In genomic region chr13:34062466-34062865, GRCm38 (mm10) we compare ENCODE assay signal across 21 mouse cellular contexts. TPM values are rescaled to one million over a fixed set of nuclear protein-coding genes. Genes with fewer than 3 reads are reported as not detected.
DNase-seq lines count a peak whose midpoint lies in the region; ATAC-seq and TF ChIP-seq lines count a peak whose summit lies in the region.
"Had no signal": no experiment of that assay in that cellular context is flagged by ENCODE, and none has a peak within 500 bp of the region (broad histone marks: within the 10 kb centered on the region; RNA-seq: fewer than 3 reads in every experiment).

No protein-coding gene starts in this region.

- 78% methylated on average over 10 of the region's 10 CpGs for WGBS in lung, embryonic 14.5 days
- 88% methylated on average over 10 of the region's 10 CpGs for WGBS in midbrain, embryonic 11.5 days
- WGBS in midbrain, embryonic 14.5 days: 92% methylated on average over 10 of the region's 10 CpGs
- 72% methylated on average over 10 of the region's 10 CpGs for WGBS in stomach, postnatal 0 days

- DNase-seq in lung, embryonic 14.5 days: peak; percentile 16
- no peak for DNase-seq in lung, postnatal 14 days
- DNase-seq in midbrain, embryonic 11.5 days (ENCODE audit: low spot score, missing footprints): peak; percentile 70
- no peak for DNase-seq in midbrain, embryonic 14.5 days
- peak; percentile 45 for DNase-seq in ZHBTc4 (ENCODE audit: low read depth, low spot score)
- peak; percentile 40 for DNase-seq in stomach, postnatal 0 days (ENCODE audit: low spot score)
- no peak for DNase-seq in retina, postnatal 1 day
- DNase-seq: adrenal gland, adult 2 months; adrenal gland, postnatal 25 days; cerebellum, adult 2 months; gastrocnemius, postnatal 14 days; heart, adult 2 months; heart, postnatal 14 days had no signal

- no peaks in the 10 kb centered on the region for H3K9me3 ChIP-seq in lung, embryonic 14.5 days (ENCODE audit: low read depth, low read length)
- H3K9me3 ChIP-seq in midbrain, embryonic 11.5 days (ENCODE audit: control insufficient read depth, low read length): no peaks in the 10 kb centered on the region; the same call in 1 of the 2 replicates
- no peaks in the 10 kb centered on the region for H3K9me3 ChIP-seq in midbrain, embryonic 14.5 days (ENCODE audit: control insufficient read depth, low read length)
- no peaks in the 10 kb centered on the region for H3K9me3 ChIP-seq in stomach, postnatal 0 days (ENCODE audit: control insufficient read depth, low read length)
- H3K9me3 ChIP-seq: embryonic facial prominence, embryonic 10.5 days; forebrain, embryonic 15.5 days; G1E; heart, embryonic 15.5 days had no signal

- no peak overlapping the region for H3K4me2 ChIP-seq in lung, embryonic 14.5 days
- H3K4me2 ChIP-seq in midbrain, embryonic 11.5 days: no peak overlapping the region
- no peak overlapping the region for H3K4me2 ChIP-seq in midbrain, embryonic 14.5 days (ENCODE audit: low read length)
- no peak overlapping the region for H3K4me2 ChIP-seq in stomach, postnatal 0 days (replicated peaks; ENCODE audit: low read depth)
- H3K4me2 ChIP-seq: forebrain, embryonic 15.5 days; heart, embryonic 11.5 days; heart, embryonic 15.5 days; hindbrain, embryonic 14.5 days had no signal

- H3K27me3 ChIP-seq in lung, embryonic 14.5 days (ENCODE audit: insufficient read depth, low read length): no peaks in the 10 kb centered on the region
- no peaks in the 10 kb centered on the region for H3K27me3 ChIP-seq in midbrain, embryonic 11.5 days (ENCODE audit: control insufficient read depth, insufficient read depth, low read length)
- no peaks in the 10 kb centered on the region for H3K27me3 ChIP-seq in midbrain, embryonic 14.5 days (ENCODE audit: control insufficient read depth, insufficient read depth, low read length)
- H3K27me3 ChIP-seq in stomach, postnatal 0 days (ENCODE audit: control insufficient read depth, insufficient read depth, low read length): no peaks in the 10 kb centered on the region
- H3K27me3 ChIP-seq: forebrain, embryonic 15.5 days; heart, embryonic 15.5 days had no signal

- no peak overlapping the region for H3K4me3 ChIP-seq in lung, embryonic 14.5 days (ENCODE audit: low read depth, low read length)
- H3K4me3 ChIP-seq in midbrain, embryonic 11.5 days (ENCODE audit: low read depth, low read length): no peak overlapping the region
- H3K4me3 ChIP-seq in midbrain, embryonic 14.5 days (replicated peaks; ENCODE audit: low read depth, low read length): no peak overlapping the region
- H3K4me3 ChIP-seq in stomach, postnatal 0 days (ENCODE audit: low read depth, low read length): no peak overlapping the region
- H3K4me3 ChIP-seq: embryonic facial prominence, embryonic 10.5 days; forebrain, embryonic 15.5 days; heart, adult 2 months; heart, embryonic 15.5 days; hindbrain, embryonic 10.5 days had no signal

- no peak for TF ChIP-seq EP300 in stomach, postnatal 0 days (optimal IDR thresholded peaks at IDR 0.05)

- ATAC-seq in lung, embryonic 14.5 days (ENCODE audit: insufficient read depth): no peak
- ATAC-seq in midbrain, embryonic 11.5 days (ENCODE audit: low FRiP score): no peak
- no peak for ATAC-seq in midbrain, embryonic 14.5 days (ENCODE audit: low FRiP score, low TSS enrichment)
- ATAC-seq in stomach, postnatal 0 days (ENCODE audit: low FRiP score, low TSS enrichment): 0 out of 2 replicates have a peak, but pooled peaks have one; percentile 38
- ATAC-seq in cerebellum, adult (ENCODE audit: insufficient number of reproducible peaks, low FRiP score, low TSS enrichment): no peak
- ATAC-seq: forebrain, embryonic 15.5 days had no signal

- TF ChIP-seq CTCF in lung, embryonic 14.5 days (IDR thresholded peaks at IDR 0.05; ENCODE audit: low read depth): no peak
- TF ChIP-seq CTCF in stomach, postnatal 0 days (IDR thresholded peaks at IDR 0.05; ENCODE audit: low read depth): no peak

- no peak overlapping the region for H3K9ac ChIP-seq in lung, embryonic 14.5 days
- H3K9ac ChIP-seq in midbrain, embryonic 11.5 days (ENCODE audit: low read length): no peak overlapping the region
- no peak overlapping the region for H3K9ac ChIP-seq in midbrain, embryonic 14.5 days (replicated peaks; ENCODE audit: low read length)
- H3K9ac ChIP-seq in stomach, postnatal 0 days (ENCODE audit: low read length): no peak overlapping the region
- H3K9ac ChIP-seq: forebrain, embryonic 15.5 days; heart, embryonic 15.5 days; hindbrain, embryonic 14.5 days had no signal

- H3K27ac ChIP-seq in lung, embryonic 14.5 days (ENCODE audit: low read depth): no peak overlapping the region
- H3K27ac ChIP-seq in midbrain, embryonic 11.5 days (ENCODE audit: low read depth, low read length): no peak overlapping the region
- no peak overlapping the region for H3K27ac ChIP-seq in midbrain, embryonic 14.5 days (replicated peaks; ENCODE audit: low read depth, low read length)
- no peak overlapping the region for H3K27ac ChIP-seq in stomach, postnatal 0 days (replicated peaks)
- H3K27ac ChIP-seq: embryonic facial prominence, embryonic 10.5 days; forebrain, embryonic 15.5 days; heart, adult 2 months; heart, embryonic 15.5 days; hindbrain, embryonic 10.5 days; hindbrain, embryonic 14.5 days had no signal

- H3K4me1 ChIP-seq in lung, embryonic 14.5 days (ENCODE audit: insufficient read depth): no peaks in the 10 kb centered on the region
- H3K4me1 ChIP-seq in midbrain, embryonic 11.5 days (ENCODE audit: control insufficient read depth, insufficient read depth, low read length): no peaks in the 10 kb centered on the region
- no peaks in the 10 kb centered on the region for H3K4me1 ChIP-seq in midbrain, embryonic 14.5 days (ENCODE audit: control insufficient read depth, insufficient read depth, low read length)
- no peaks in the 10 kb centered on the region for H3K4me1 ChIP-seq in stomach, postnatal 0 days (replicated peaks; ENCODE audit: control insufficient read depth, insufficient read depth)
- H3K4me1 ChIP-seq: embryonic facial prominence, embryonic 10.5 days had no signal

- peaks cover 22% of the 10 kb centered on the region; the same call in 1 of the 2 replicates for H3K36me3 ChIP-seq in lung, embryonic 14.5 days (ENCODE audit: insufficient read depth)
- H3K36me3 ChIP-seq in midbrain, embryonic 11.5 days (ENCODE audit: control insufficient read depth, insufficient read depth, low read length): no peaks in the 10 kb centered on the region
- peaks cover 6% of the 10 kb centered on the region; the same call in 1 of the 2 replicates for H3K36me3 ChIP-seq in midbrain, embryonic 14.5 days (ENCODE audit: control insufficient read depth, insufficient read depth, low read length)
- H3K36me3 ChIP-seq in stomach, postnatal 0 days (ENCODE audit: control insufficient read depth, insufficient read depth, low read length): 0 out of 2 replicates have a peak, but pooled peaks cover 2% of the 10 kb centered on the region
- H3K36me3 ChIP-seq: forebrain, embryonic 15.5 days had no signal

RNA-seq across cellular contexts. Expression of gene Tubb2a, which starts 15.3 kb away (rescaled TPM):
- polyA plus RNA-seq in lung, embryonic 14.5 days (2014; fragmentation: Nextera tagmentation; extraction: Ambion mirVana): 164 and 169 TPM in 2 replicates
- polyA plus RNA-seq in midbrain, embryonic 11.5 days (2014; fragmentation: Nextera tagmentation; extraction: Ambion mirVana): 398 and 417 TPM in 2 replicates
- 2,201 and 2,712 TPM in 2 replicates for polyA plus RNA-seq in midbrain, embryonic 14.5 days (2014; fragmentation: Nextera tagmentation; extraction: Ambion mirVana)
- 187 and 196 TPM in 2 replicates for polyA plus RNA-seq in stomach, postnatal 0 days (2015; fragmentation: Nextera tagmentation; extraction: Ambion mirVana)

RNA-seq across cellular contexts. Expression of gene Bphl, which starts 25.1 kb away (rescaled TPM):
- 46.8 and 49.0 TPM in 2 replicates for polyA plus RNA-seq in lung, embryonic 14.5 days (2014; fragmentation: Nextera tagmentation; extraction: Ambion mirVana)
- polyA plus RNA-seq in midbrain, embryonic 11.5 days (2014; fragmentation: Nextera tagmentation; extraction: Ambion mirVana): 32.5 and 35.2 TPM in 2 replicates
- 28.7 and 36.8 TPM in 2 replicates for polyA plus RNA-seq in midbrain, embryonic 14.5 days (2014; fragmentation: Nextera tagmentation; extraction: Ambion mirVana)
- 36.9 and 37.2 TPM in 2 replicates for polyA plus RNA-seq in stomach, postnatal 0 days (2015; fragmentation: Nextera tagmentation; extraction: Ambion mirVana)

RNA-seq across cellular contexts. Expression of gene Serpinb6a, which starts 59.9 kb away (rescaled TPM):
- 62.3 and 68.3 TPM in 2 replicates for polyA plus RNA-seq in lung, embryonic 14.5 days (2014; fragmentation: Nextera tagmentation; extraction: Ambion mirVana)
- 35.7 and 36.1 TPM in 2 replicates for polyA plus RNA-seq in midbrain, embryonic 11.5 days (2014; fragmentation: Nextera tagmentation; extraction: Ambion mirVana)
- polyA plus RNA-seq in midbrain, embryonic 14.5 days (2014; fragmentation: Nextera tagmentation; extraction: Ambion mirVana): 31.0 and 40.0 TPM in 2 replicates
- 82.7 and 83.1 TPM in 2 replicates for polyA plus RNA-seq in stomach, postnatal 0 days (2015; fragmentation: Nextera tagmentation; extraction: Ambion mirVana)

Comparison
In these comparisons a context has a peak if more than half of its experiments do, and no peak if none do; other contexts are left out.
1. DNase-seq: peak in lung, embryonic 14.5 days (single experiment), midbrain, embryonic 11.5 days (single experiment), ZHBTc4 (single experiment) and stomach, postnatal 0 days (single experiment); none in lung, postnatal 14 days (single experiment), midbrain, embryonic 14.5 days (single experiment) and retina, postnatal 1 day (single experiment).